Mouse (Mus musculus): ENCODE measurements around the gene Tlr4.

DNA sequence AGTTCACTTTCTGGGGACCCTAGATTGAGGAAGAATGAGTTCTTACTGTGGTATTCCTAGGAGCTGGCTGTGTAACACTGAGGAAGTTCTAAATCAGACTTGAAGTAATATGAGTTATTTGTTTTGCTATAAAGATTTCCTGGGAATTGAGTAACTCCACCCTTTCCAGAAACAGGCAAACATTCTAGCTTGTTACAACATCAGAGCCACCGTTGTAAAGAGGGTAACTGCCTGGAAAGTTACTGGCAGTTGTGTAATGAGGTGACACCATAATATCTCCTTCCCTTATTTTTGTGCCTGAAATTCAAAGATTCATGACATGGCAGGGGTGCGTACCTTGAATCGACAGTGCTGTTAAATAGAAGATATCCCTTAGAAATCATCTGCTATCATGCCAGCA lies 24.6 kb downstream of the Tlr4 start:
- TF ChIP-seq CTCF (IDR thresholded peaks at IDR 0.05; ENCODE audit: insufficient read depth, low read length) (no peak), POLR2A (IDR thresholded peaks at IDR 0.05; ENCODE audit: borderline replicate concordance, extremely low read depth, low read depth, low read length) (no peak)

Data from lung, adult 2 months (tissue).